Mouse (Mus musculus): ENCODE measurements around the gene Thumpd1.

GRCm38 (mm10) chr7:119744321-119744720 lies 23.7 kb upstream of the Thumpd1 start:
- TF ChIP-seq CTCF (IDR thresholded peaks at IDR 0.05; ENCODE audit: borderline replicate concordance, insufficient read depth, low read length) (no peak), POLR2A (IDR thresholded peaks at IDR 0.05; ENCODE audit: low read depth, low read length) (no peak)
